Mouse (Mus musculus): ENCODE measurements around the gene Syap1. TPM values are rescaled to one million over a fixed set of nuclear protein-coding genes. Genes with fewer than 3 reads are reported as not detected.
A peak's percentile ranks its signal among the peaks of the same experiment; 100 is the strongest.
"Not testable (repeated sequence)": the region's sequence is repeated elsewhere in the genome, so short reads cannot be mapped to it uniquely, and the experiment has no call there.

The Syap1 gene
- 23.7 TPM in 2 replicates for polyA plus RNA-seq (2015; fragmentation: Nextera tagmentation; extraction: Ambion mirVana)

DNA sequence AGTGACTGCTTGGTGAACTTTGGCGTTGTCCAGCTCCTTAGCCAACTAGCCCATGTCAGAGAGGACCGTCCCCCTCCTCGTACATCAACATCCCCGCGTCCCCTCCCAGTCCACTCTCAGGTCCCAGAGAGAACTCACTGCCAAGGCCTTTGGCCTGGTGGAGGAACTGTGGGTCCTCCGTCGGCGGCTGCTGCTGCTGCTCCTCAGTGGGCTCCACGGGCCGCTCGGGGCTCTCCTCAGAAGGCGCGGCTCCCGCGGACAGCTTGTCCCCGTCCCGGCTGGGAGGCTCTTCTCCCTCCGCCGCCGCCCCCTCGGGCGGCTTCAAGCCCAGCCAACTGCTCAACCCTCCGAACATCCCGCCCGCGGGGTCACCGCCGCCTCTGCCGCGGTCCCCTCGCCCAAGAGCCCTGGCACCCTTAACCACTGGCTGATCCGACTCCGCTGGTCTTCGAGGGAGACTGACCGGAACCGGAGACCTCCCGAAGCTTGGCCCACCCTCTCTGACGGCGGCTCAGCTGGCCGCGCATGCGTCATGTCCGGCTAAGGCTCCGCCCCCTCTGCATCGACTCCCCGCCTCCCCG is at the start of gene Syap1:
Gene Syap1 (minus strand): TSS at position 517 of the 581 bp plus-strand sequence.
- no peaks in the 10 kb centered on the region for H3K36me3 ChIP-seq (ENCODE audit: poor library complexity, severe bottlenecking)
- peak within 1 kb of the TSS; percentile 79 for H3K9ac ChIP-seq
- peak within 1 kb of the TSS; percentile 61 for H3K4me2 ChIP-seq
- 23% methylated on average over 43 of the region's 47 CpGs for WGBS
- no peaks in the 10 kb centered on the region for H3K27me3 ChIP-seq
- peak; percentile 98 for ATAC-seq
- H3K9me3 ChIP-seq (replicated peaks) = no peaks in the 10 kb centered on the region
- peak within 1 kb of the TSS; percentile 14; the same call in 1 of the 2 replicates for H3K27ac ChIP-seq
- H3K4me1 ChIP-seq = 0 out of 2 replicates have a peak, but pooled peaks cover 10% of the 10 kb centered on the region
- peak within 1 kb of the TSS; percentile 64 for H3K4me3 ChIP-seq

DNA sequence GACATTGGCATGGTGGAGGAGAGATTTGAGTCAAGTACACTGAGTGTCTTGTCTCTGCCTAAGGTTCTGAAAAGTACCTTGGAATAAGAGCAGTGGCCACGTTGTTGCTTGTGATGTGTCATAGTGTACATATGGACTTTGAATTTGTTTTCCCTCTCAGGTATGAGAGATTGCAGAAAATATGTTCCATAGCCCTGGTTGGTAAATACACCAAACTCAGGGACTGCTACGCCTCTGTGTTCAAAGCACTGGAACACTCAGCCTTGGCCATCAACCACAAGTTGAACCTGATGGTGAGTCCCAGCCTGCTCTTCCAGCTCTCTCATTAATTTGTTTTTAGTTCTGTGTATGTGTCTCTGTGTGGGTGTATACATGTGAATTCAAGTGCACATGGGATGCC is 43.2 kb upstream of the Syap1 start:
- Histone ChIP-seq H3K27ac (no peak overlapping the region), H3K9ac (no peak overlapping the region), H3K4me3 (no peak overlapping the region), H3K36me3 (ENCODE audit: poor library complexity, severe bottlenecking) (peaks cover 29% of the 10 kb centered on the region), H3K4me2 (no peak overlapping the region), H3K27me3 (no peaks in the 10 kb centered on the region), H3K9me3 (replicated peaks) (no peaks in the 10 kb centered on the region), H3K4me1 (no peaks in the 10 kb centered on the region)
- no peak for ATAC-seq
- 96% methylated on average over 2 of the region's 2 CpGs for WGBS

DNA sequence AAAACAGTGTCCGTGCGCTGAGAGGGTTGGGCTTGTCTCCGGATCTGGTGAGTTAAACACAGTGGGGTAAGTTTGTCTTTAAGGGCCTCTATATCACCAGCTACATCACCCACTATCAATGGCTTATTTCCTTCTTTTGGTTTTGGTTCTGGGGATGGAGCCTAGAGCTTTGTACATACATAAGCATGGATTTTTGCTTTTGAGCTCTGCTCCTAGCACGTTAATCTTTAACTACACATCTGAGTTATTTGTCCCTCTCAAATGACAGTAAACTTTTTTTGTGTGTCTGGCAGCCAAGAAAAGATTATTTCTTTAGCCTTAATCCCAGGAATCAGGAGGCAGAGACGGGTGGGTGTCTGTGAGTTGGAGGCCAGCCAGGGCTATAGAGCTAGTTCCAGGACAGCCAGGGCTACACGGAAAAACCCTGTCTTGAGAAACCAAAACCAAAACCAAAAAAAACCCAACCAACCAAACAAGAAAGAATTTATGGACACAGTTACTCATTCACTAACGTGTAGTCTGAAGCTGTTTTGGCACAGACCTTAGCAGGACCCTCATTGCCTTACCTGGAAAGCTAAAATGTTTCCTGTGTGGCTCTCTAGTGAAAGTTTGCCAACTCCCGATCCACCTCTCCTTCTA is 33.4 kb upstream of the Syap1 start:
- H3K9me3 ChIP-seq (replicated peaks) = no peaks in the 10 kb centered on the region
- ATAC-seq = no peak
- H3K4me1 ChIP-seq = no peaks in the 10 kb centered on the region
- no peak overlapping the region for H3K4me2 ChIP-seq
- no peak overlapping the region for H3K27ac ChIP-seq
- no peak overlapping the region for H3K9ac ChIP-seq
- no peak overlapping the region for H3K4me3 ChIP-seq
- WGBS = 92% methylated on average over 8 of the region's 8 CpGs
- 0 out of 2 replicates have a peak, but pooled peaks cover 11% of the 10 kb centered on the region for H3K36me3 ChIP-seq (ENCODE audit: poor library complexity, severe bottlenecking)
- H3K27me3 ChIP-seq = no peaks in the 10 kb centered on the region

DNA sequence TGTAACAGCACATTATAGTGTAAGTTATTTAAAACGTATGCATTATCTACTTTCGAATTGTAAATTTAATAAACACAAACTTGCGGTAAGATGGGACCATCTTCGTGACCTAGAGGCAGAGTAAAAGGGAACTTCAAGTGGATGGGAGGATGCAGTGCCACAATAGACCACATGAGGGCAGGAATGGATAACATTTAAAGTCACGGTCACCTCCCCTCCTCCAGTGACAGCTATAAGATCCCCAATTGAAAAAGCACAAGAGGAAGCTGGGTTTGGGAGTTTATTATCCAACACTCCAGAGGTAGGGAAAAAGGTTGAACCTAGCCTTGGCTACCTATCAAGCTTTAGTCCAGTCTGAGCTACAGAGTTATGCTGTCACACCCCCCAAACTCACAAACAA is 27.4 kb upstream of the Syap1 start:
- Histone ChIP-seq H3K9me3 (replicated peaks) (no peaks in the 10 kb centered on the region), H3K27me3 (no peaks in the 10 kb centered on the region), H3K4me2 (no peak overlapping the region), H3K9ac (no peak overlapping the region), H3K36me3 (ENCODE audit: poor library complexity, severe bottlenecking) (peaks cover 19% of the 10 kb centered on the region), H3K27ac (no peak overlapping the region), H3K4me3 (no peak overlapping the region), H3K4me1 (no peaks in the 10 kb centered on the region)
- peak; percentile 72 for ATAC-seq
- 31% methylated on average over 5 of the region's 5 CpGs for WGBS

DNA sequence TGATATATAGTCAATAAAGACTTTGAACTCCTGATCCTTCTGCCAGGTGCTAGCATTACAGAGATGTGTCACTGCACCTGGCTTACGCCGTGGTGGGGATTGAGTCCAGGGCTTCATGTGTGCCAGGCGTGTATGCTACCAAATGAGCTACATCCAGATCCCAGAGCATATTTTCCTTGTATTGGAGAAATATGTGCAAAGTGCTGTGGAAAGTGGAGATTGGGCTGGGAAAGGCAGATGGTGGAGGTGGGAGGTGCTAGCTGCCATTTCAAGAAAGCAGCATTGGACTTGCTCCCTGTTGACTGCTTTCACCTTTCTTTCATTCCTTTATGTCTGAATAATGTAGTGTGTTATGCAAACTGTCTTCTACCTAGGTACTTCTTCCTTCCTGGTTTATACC is 25.4 kb upstream of the Syap1 start:
- 93% methylated on average over 3 of the region's 3 CpGs for WGBS
- ATAC-seq = no peak
- peaks cover 27% of the 10 kb centered on the region for H3K36me3 ChIP-seq (ENCODE audit: poor library complexity, severe bottlenecking)
- no peaks in the 10 kb centered on the region for H3K9me3 ChIP-seq (replicated peaks)
- no peak overlapping the region for H3K4me3 ChIP-seq
- no peak overlapping the region for H3K27ac ChIP-seq
- H3K4me2 ChIP-seq = no peak overlapping the region
- H3K9ac ChIP-seq = no peak overlapping the region
- no peaks in the 10 kb centered on the region for H3K4me1 ChIP-seq
- H3K27me3 ChIP-seq = no peaks in the 10 kb centered on the region

DNA sequence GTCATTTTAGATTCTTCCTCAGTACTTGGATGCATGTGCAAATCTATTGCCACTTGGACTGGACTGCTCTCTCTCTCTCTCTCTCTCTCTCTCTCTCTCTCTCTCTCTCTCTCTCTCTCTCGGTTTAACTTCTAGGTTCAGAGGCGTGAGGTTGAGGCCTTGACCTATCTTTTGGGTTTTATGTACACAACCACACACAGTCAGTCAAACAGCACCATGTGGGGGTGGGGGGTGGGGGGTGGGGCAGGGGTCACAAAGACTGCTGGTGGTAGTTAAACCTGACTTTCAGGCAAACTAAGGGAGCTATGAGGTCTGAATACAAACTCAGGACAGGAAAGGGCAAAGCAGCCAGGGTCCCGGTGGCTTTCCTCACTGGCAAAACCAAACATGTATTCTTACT is 19.3 kb upstream of the Syap1 start:
- Histone ChIP-seq H3K4me2 (no peak overlapping the region), H3K9me3 (replicated peaks) (no peaks in the 10 kb centered on the region), H3K36me3 (ENCODE audit: poor library complexity, severe bottlenecking) (peaks cover 14% of the 10 kb centered on the region), H3K27ac (no peak overlapping the region), H3K4me1 (0 out of 2 replicates have a peak, but pooled peaks cover 4% of the 10 kb centered on the region), H3K9ac (no peak overlapping the region), H3K27me3 (no peaks in the 10 kb centered on the region), H3K4me3 (no peak overlapping the region)
- ATAC-seq = no peak
- WGBS = 90% methylated on average over 3 of the region's 3 CpGs

DNA sequence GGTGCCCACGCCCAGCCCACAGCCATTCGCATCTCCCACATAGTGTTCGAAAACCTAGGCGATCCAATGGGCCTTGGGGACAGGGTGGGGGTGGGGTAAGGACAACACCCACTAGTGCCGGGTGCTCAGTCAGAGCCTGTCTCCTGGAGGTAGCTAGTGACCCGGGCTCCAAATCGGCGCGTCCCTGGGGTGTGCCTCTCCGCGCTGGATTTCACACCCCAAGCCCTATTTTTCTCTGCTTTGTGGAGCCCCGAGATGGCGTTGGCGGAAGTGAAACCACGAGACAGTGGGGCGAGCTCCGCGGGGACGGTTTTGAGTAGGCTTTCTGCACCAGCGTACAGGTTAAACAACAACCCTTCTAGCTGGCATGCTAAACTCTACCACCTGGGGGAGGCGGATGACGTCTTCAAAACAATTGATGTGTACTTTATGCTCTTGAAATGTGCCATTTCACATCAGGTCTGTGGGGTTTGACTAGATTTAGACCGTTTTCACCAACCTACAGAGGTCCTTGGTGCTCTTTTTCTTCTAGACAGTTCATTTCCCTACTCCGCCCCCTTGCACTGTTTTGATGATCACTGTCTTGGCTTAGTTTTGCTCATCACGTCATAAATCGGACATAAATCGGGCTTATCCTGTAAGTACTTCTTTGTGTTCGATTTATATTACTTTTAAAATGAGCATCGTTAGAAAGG is 13.9 kb upstream of the Syap1 start:
- H3K9ac ChIP-seq = peak overlapping the region; percentile 78
- H3K4me3 ChIP-seq = peak overlapping the region; percentile 60
- H3K4me2 ChIP-seq = peak overlapping the region; percentile 68
- WGBS = 39% methylated on average over 29 of the region's 29 CpGs
- 0 out of 2 replicates have a peak, but pooled peaks cover 7% of the 10 kb centered on the region for H3K4me1 ChIP-seq
- peak; percentile 75 for ATAC-seq
- no peaks in the 10 kb centered on the region for H3K9me3 ChIP-seq (replicated peaks)
- H3K27me3 ChIP-seq = no peaks in the 10 kb centered on the region
- no peaks in the 10 kb centered on the region for H3K36me3 ChIP-seq (ENCODE audit: poor library complexity, severe bottlenecking)
- peak overlapping the region; percentile 59 for H3K27ac ChIP-seq

DNA sequence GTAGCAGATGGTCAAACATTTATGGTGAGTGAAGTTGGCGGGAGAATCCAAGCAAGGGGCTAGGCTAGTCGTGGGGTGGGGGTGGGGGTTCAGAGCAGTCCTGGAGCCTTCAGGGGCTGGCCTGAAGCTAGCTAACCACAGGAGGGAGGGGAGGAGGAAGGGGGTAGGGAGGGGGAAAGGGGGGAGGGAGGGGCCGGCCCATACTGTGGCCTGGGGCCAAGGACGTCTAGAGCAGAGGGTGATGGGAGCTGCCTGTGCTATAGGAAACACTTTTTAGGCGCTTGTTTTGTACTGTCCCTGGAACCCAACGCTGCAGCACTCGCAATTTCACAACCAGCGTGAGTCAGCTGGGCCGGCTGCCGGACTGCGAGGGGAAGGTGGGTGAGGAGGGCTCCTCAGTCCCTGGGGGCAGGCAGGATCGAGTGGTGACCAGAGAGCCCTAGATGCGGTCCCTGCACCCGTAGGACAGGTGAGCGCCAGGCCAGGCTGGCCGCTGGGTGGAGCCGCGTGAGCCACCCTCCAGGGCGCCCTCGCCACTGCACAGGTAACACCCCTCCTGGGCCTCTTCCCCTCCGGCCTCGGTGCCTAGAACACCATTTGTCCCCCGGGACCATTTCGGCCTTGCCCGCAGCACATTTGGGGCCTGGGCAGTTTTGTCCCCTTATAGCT is 13.3 kb upstream of the Syap1 start:
- Histone ChIP-seq H3K4me3 (peak overlapping the region; percentile 60), H3K27ac (peak overlapping the region; percentile 59), H3K27me3 (no peaks in the 10 kb centered on the region), H3K4me1 (0 out of 2 replicates have a peak, but pooled peaks cover 7% of the 10 kb centered on the region), H3K9me3 (replicated peaks) (no peaks in the 10 kb centered on the region), H3K36me3 (ENCODE audit: poor library complexity, severe bottlenecking) (no peaks in the 10 kb centered on the region), H3K4me2 (peak overlapping the region; percentile 68), H3K9ac (peak overlapping the region; percentile 78)
- ATAC-seq = peak; percentile 87
- WGBS = 20% methylated on average over 18 of the region's 25 CpGs

DNA sequence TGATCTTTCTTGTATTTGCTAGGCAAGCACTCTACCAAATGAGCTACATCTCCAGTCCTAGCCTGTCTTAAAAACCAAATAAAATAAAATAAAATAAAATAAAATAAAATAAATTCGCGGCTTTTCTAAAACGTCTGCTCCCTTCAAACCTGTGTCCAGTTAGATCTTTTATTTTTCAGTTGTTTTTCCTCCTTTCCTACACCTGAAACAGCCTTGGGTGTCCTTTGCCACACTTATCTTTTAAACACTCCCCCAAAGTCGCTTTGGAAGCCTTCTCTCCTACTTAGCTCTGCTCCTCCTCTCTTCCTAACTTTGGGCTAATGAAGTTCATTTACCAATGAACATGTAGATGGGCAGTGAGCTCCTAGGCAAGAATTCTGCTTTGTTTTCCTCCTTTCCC is 12.7 kb upstream of the Syap1 start, which contains the start of gene Ctps2:
Gene Ctps2 (plus strand): TSS at position 301 of the 400 bp plus-strand sequence.
- Histone ChIP-seq H3K4me3 (peak within 1 kb of the TSS; percentile 60), H3K9me3 (replicated peaks) (no peaks in the 10 kb centered on the region), H3K27ac (peak within 1 kb of the TSS; percentile 59), H3K36me3 (ENCODE audit: poor library complexity, severe bottlenecking) (no peaks in the 10 kb centered on the region), H3K27me3 (no peaks in the 10 kb centered on the region), H3K4me2 (peak within 1 kb of the TSS; percentile 68), H3K4me1 (0 out of 2 replicates have a peak, but pooled peaks cover 7% of the 10 kb centered on the region), H3K9ac (peak within 1 kb of the TSS; percentile 78)
- 33% methylated on average over 4 of the region's 4 CpGs for WGBS
- no peak for ATAC-seq

DNA sequence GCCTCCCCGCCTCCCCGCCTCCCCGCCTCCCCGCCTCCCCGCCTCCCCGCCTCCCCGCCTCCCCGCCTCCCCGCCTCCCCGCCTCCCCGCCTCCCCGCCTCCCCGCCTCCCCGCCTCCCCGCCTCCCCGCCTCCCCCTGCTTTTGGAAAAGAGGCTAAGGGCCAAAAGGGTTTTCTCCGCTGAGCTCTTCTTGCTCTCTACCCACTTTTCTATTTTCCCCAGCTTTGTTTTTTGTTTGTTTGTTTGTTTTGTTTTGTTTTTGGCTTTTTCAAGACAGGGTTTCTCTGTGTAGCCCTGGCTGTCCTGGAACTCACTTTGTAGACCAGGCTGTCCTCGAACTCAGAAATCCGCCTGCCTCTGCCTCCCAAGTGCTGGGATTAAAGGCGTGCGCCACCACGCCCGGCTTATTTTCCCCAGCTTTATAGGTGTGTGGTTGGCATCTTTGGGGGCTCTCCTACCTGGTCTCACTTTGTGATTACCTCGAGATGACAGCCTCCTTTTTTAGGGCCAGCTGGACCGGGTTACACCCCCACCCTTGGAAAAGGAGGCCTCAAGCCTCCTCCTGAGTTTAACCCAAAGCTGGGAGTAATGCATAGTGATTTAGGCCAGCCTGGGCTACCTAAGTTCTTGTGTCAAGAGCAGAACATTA is 452 bp upstream of the Syap1 start:
- WGBS = 77% methylated on average over 9 of the region's 25 CpGs
- peak; percentile 76 for ATAC-seq
- H3K9me3 ChIP-seq (replicated peaks); H3K36me3 ChIP-seq (ENCODE audit: poor library complexity, severe bottlenecking); H3K4me3 ChIP-seq; H3K27me3 ChIP-seq; H3K9ac ChIP-seq; H3K4me2 ChIP-seq; H3K27ac ChIP-seq: not testable (repeated sequence)
- H3K4me1 ChIP-seq = 0 out of 2 replicates have a peak, but pooled peaks cover 10% of the 10 kb centered on the region

DNA sequence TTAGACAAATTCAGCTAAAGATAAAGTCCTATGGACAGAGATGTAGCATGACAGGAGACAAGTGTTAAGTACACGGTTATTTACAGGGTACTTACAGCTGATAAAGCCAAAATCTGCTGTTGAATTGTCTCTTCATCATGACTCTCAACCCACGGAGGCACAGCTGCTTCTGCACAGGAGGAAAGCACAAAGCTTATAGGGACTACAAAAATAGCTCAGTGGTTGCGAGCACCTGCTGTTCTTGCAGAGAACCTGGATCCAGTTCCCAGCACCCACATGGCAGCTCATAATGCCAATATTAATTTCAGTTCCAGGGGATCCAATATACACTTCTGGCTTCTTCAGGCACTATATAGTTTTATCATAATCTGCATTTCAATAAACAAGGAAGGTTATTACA is 10.0 kb downstream of the Syap1 start:
- no peaks in the 10 kb centered on the region for H3K9me3 ChIP-seq (replicated peaks)
- H3K36me3 ChIP-seq (ENCODE audit: poor library complexity, severe bottlenecking) = peaks cover 24% of the 10 kb centered on the region
- H3K4me2 ChIP-seq = no peak overlapping the region
- H3K4me3 ChIP-seq = no peak overlapping the region
- 86% methylated on average over 3 of the region's 3 CpGs for WGBS
- H3K27me3 ChIP-seq = no peaks in the 10 kb centered on the region
- H3K27ac ChIP-seq = no peak overlapping the region
- no peak for ATAC-seq
- no peaks in the 10 kb centered on the region for H3K4me1 ChIP-seq
- H3K9ac ChIP-seq = no peak overlapping the region

Measured in forebrain, embryonic 13.5 days (tissue).